In genomic region chrX:94121866-94122708, GRCm38 (mm10) we compare ENCODE assay signal across 7 mouse cellular contexts. TPM values are rescaled to one million over a fixed set of nuclear protein-coding genes. Genes with fewer than 3 reads are reported as not detected.
DNase-seq lines count a peak whose midpoint lies in the region; ATAC-seq lines count a peak whose summit lies in the region.

No protein-coding gene starts in this region.

- ATAC-seq in granulocyte monocyte progenitor cell, adult 5-6 weeks (replicated peaks; ENCODE audit: poor library complexity, severe bottlenecking), result peak; percentile 82
- ATAC-seq in midbrain, embryonic 12.5 days (ENCODE audit: low FRiP score, low read depth), result peak; percentile 92

- no peaks in the 10 kb centered on the region for H3K36me3 ChIP-seq in embryonic facial prominence, embryonic 10.5 days (replicated peaks)
- H3K36me3 ChIP-seq in limb, embryonic 10.5 days, result no peaks in the 10 kb centered on the region
- H3K36me3 ChIP-seq in midbrain, embryonic 12.5 days, result no peaks in the 10 kb centered on the region

- H3K4me1 ChIP-seq in embryonic facial prominence, embryonic 10.5 days, result 0 out of 2 replicates have a peak, but pooled peaks cover 7% of the 10 kb centered on the region
- no peaks in the 10 kb centered on the region for H3K4me1 ChIP-seq in limb, embryonic 10.5 days
- H3K4me1 ChIP-seq in midbrain, embryonic 12.5 days, result peaks cover 4% of the 10 kb centered on the region; the same call in 1 of the 2 replicates

- DNase-seq in adrenal gland, postnatal 14 days, result peak; percentile 93
- DNase-seq in embryonic facial prominence, embryonic 10.5 days (ENCODE audit: low spot score), result peak; percentile 90
- peak; percentile 90 for DNase-seq in kidney, adult 11 months
- peak; percentile 82 for DNase-seq in limb, embryonic 10.5 days (ENCODE audit: low spot score)
- DNase-seq in skeletal muscle tissue, adult 2 months (ENCODE audit: low read depth, low spot score), result peak; percentile 88

- H3K4me2 ChIP-seq in midbrain, embryonic 12.5 days (replicated peaks), result peak overlapping the region; percentile 67

- 18% methylated on average over 63 of the region's 65 CpGs for WGBS in embryonic facial prominence, embryonic 10.5 days
- 16% methylated on average over 52 of the region's 65 CpGs for WGBS in limb, embryonic 10.5 days
- 23% methylated on average over 50 of the region's 65 CpGs for WGBS in midbrain, embryonic 12.5 days

- peaks cover 96% of the 10 kb centered on the region for H3K27me3 ChIP-seq in embryonic facial prominence, embryonic 10.5 days (replicated peaks; ENCODE audit: low read depth, poor library complexity, severe bottlenecking)
- H3K27me3 ChIP-seq in limb, embryonic 10.5 days (ENCODE audit: low read depth, poor library complexity, severe bottlenecking), result peaks cover 99% of the 10 kb centered on the region
- H3K27me3 ChIP-seq in midbrain, embryonic 12.5 days, result peaks cover 53% of the 10 kb centered on the region

- H3K27ac ChIP-seq in embryonic facial prominence, embryonic 10.5 days (replicated peaks), result peak overlapping the region; percentile 98
- peak overlapping the region; percentile 99 for H3K27ac ChIP-seq in limb, embryonic 10.5 days
- H3K27ac ChIP-seq in midbrain, embryonic 12.5 days (replicated peaks), result peak overlapping the region; percentile 99

- H3K9me3 ChIP-seq in embryonic facial prominence, embryonic 10.5 days, result peaks cover 13% of the 10 kb centered on the region
- peaks cover 3% of the 10 kb centered on the region; the same call in 1 of the 2 replicates for H3K9me3 ChIP-seq in limb, embryonic 10.5 days (replicated peaks)
- H3K9me3 ChIP-seq in midbrain, embryonic 12.5 days, result no peaks in the 10 kb centered on the region

- H3K9ac ChIP-seq in midbrain, embryonic 12.5 days (replicated peaks), result peak overlapping the region; percentile 88

- peak overlapping the region; percentile 70 for H3K4me3 ChIP-seq in embryonic facial prominence, embryonic 10.5 days
- H3K4me3 ChIP-seq in limb, embryonic 10.5 days, result peak overlapping the region; percentile 66
- H3K4me3 ChIP-seq in midbrain, embryonic 12.5 days, result peak overlapping the region; percentile 66

RNA-seq across cellular contexts. Expression of gene Zfx, which starts 1.4 kb away (rescaled TPM):
- 28.1 and 28.6 TPM in 2 replicates for total RNA-seq in adrenal gland, postnatal 14 days (2021)
- polyA plus RNA-seq in embryonic facial prominence, embryonic 10.5 days (2016; fragmentation: Nextera tagmentation; extraction: Ambion mirVana), result 26.2 and 29.3 TPM in 2 replicates
- 20.9 and 26.5 TPM in 2 replicates for total RNA-seq in granulocyte monocyte progenitor cell, adult 5-6 weeks (2014; fragmentation: Nextera tagmentation)
- total RNA-seq in granulocyte monocyte progenitor cell, adult 5-6 weeks (2017), result 35.5 and 39.8 TPM in 2 replicates
- 23.9 and 27.1 TPM in 2 replicates for polyA plus RNA-seq in limb, embryonic 10.5 days (2016; fragmentation: Nextera tagmentation; extraction: Ambion mirVana)
- 32.8 and 33.1 TPM in 2 replicates for polyA plus RNA-seq in midbrain, embryonic 12.5 days (2016; fragmentation: Nextera tagmentation; extraction: Ambion mirVana)

Comparison
In these comparisons a context has a peak if more than half of its experiments do, and no peak if none do; other contexts are left out.
1. Peak in every context shown above with its lines: DNase-seq, ATAC-seq, H3K4me3 ChIP-seq and H3K27ac ChIP-seq.